ENCODE assay signal across 8 mouse cellular contexts in the genomic region with DNA sequence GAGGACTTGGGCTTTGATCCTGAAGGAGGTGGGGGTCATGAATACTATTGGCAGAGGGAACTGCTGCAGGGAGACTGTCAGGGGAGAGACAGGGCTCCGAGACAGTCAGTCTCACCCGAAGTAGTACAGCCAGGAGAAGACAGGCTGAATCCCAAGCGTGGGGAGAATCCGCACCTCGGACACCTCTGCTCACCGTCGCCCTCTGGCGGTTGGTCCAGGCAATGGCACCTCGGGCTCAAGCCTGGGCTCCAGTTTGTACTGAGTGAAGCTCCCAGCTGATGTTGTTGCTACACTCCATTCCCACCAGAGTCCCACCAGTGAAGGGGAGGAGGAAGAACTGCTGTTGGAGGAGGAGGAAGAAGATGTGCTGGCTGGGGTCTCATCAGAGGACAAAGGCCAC. TPM values are rescaled to one million over a fixed set of nuclear protein-coding genes. Genes with fewer than 3 reads are reported as not detected.
A peak's percentile ranks its signal among the peaks of the same experiment; 100 is the strongest.
DNase-seq lines count a peak whose midpoint lies in the region; ATAC-seq lines count a peak whose summit lies in the region.

No protein-coding gene starts in this region.

- peak; percentile 44; the same call in 1 of the 2 replicates for ATAC-seq in erythroid progenitor cell, adult 5-6 weeks (replicated peaks; ENCODE audit: low FRiP score, poor library complexity, severe bottlenecking)

- intact Hi-C loops in heart, postnatal 36 days (cut with DNase I), result loop anchor here (1.0 kb wide), 1 partner anchor 34 kb away; no protein-coding TSS in a partner anchor

- DNase-seq in ES-CJ7 (ENCODE audit: low read depth, low spot score), result peak; percentile 75
- peak; percentile 65 for DNase-seq in brain, adult 2 months (ENCODE audit: low read depth, low spot score)
- DNase-seq in heart, postnatal 36 days, result peak; percentile 82 to 88
- DNase-seq in layer of hippocampus, adult 8-10 months (ENCODE audit: low spot score in 2 of 2), result peak; percentile 51 to 77
- peak; percentile 85 for DNase-seq in lung, postnatal 36 days
- DNase-seq in retina, postnatal 1 day, result peak; percentile 74
- DNase-seq in urinary bladder, postnatal 4 days (ENCODE audit: low spot score in 2 of 2), result peak; percentile 66 to 85

RNA-seq across cellular contexts. Expression of gene Mpnd, which starts 5.2 kb away (rescaled TPM):
- 4.0 and 6.7 TPM in 2 replicates for total RNA-seq in erythroid progenitor cell, adult 5-6 weeks (2015; ENCODE audit: low replicate concordance)
- 2.3 and 35.3 TPM in 2 replicates for total RNA-seq in erythroid progenitor cell, adult 5-6 weeks (2017; ENCODE audit: low replicate concordance)
- total RNA-seq in heart, postnatal 36 days (2021), result 10 to 100 TPM; 58.6 to 64.1 TPM
- total RNA-seq in layer of hippocampus, adult 8-10 months (2022), result 100 to 1,000 TPM; 102 to 115 (median 106) TPM

RNA-seq across cellular contexts. Expression of gene Stap2, which starts 5.3 kb away (rescaled TPM):
- not detected in 2 replicates for total RNA-seq in erythroid progenitor cell, adult 5-6 weeks (2015; ENCODE audit: low replicate concordance)
- total RNA-seq in erythroid progenitor cell, adult 5-6 weeks (2017; ENCODE audit: low replicate concordance), result 0.98 TPM in 1 of 2 replicates, not detected in the other
- 10 to 100 TPM; 15.5 to 16.4 TPM for total RNA-seq in heart, postnatal 36 days (2021)
- total RNA-seq in layer of hippocampus, adult 8-10 months (2022), result 1 to 10 TPM; 1.8 to 2.8 (median 2.2) TPM

RNA-seq across cellular contexts. Expression of gene Fsd1, which starts 24.4 kb away (rescaled TPM):
- total RNA-seq in erythroid progenitor cell, adult 5-6 weeks (2015; ENCODE audit: low replicate concordance), result not detected in 2 replicates
- not detected in 2 replicates for total RNA-seq in erythroid progenitor cell, adult 5-6 weeks (2017; ENCODE audit: low replicate concordance)
- not detected for total RNA-seq in heart, postnatal 36 days (2021)
- total RNA-seq in layer of hippocampus, adult 8-10 months (2022), result 10 to 100 TPM; 68.1 to 83.4 (median 76.2) TPM

RNA-seq across cellular contexts. Expression of gene Sh3gl1, which starts 25.8 kb away (rescaled TPM):
- 14.4 and 14.7 TPM in 2 replicates for total RNA-seq in erythroid progenitor cell, adult 5-6 weeks (2015; ENCODE audit: low replicate concordance)
- total RNA-seq in erythroid progenitor cell, adult 5-6 weeks (2017; ENCODE audit: low replicate concordance), result 27.6 and 28.1 TPM in 2 replicates
- 10 to 100 TPM; 15.4 to 17.3 TPM for total RNA-seq in heart, postnatal 36 days (2021)
- 10 to 100 TPM; 44.1 to 55.6 (median 52.1) TPM for total RNA-seq in layer of hippocampus, adult 8-10 months (2022)

RNA-seq across cellular contexts. Expression of gene Chaf1a, which starts 29.6 kb away (rescaled TPM):
- total RNA-seq in erythroid progenitor cell, adult 5-6 weeks (2015; ENCODE audit: low replicate concordance), result 26.4 and 28.1 TPM in 2 replicates
- total RNA-seq in erythroid progenitor cell, adult 5-6 weeks (2017; ENCODE audit: low replicate concordance), result 32.6 and 39.0 TPM in 2 replicates
- 1 to 10 TPM; 1.3 to 1.5 TPM for total RNA-seq in heart, postnatal 36 days (2021)
- 1 to 10 TPM; 2.5 to 3.5 (median 2.7) TPM for total RNA-seq in layer of hippocampus, adult 8-10 months (2022)

Comparison
In these comparisons a context has a peak if more than half of its experiments do, and no peak if none do; other contexts are left out.
1. Peak in every context shown above with its lines: DNase-seq and ATAC-seq.
2. RNA of gene Stap2, which starts 5.3 kb away (total RNA-seq): 15.5 to 16.4 TPM in heart, postnatal 36 days; 1.8 to 2.8 TPM in layer of hippocampus, adult 8-10 months and 0.98 TPM in erythroid progenitor cell, adult 5-6 weeks; every median in the first group is over 4 times any median in the second.
3. RNA of gene Fsd1, which starts 24.4 kb away (total RNA-seq): 68.1 to 83.4 TPM in layer of hippocampus, adult 8-10 months; not detected in heart, postnatal 36 days and not detected in erythroid progenitor cell, adult 5-6 weeks; every median in the first group is over 10 times any median in the second.